Mouse (Mus musculus): ENCODE measurements around the gene S100a5. TPM values are rescaled to one million over a fixed set of nuclear protein-coding genes. Genes with fewer than 3 reads are reported as not detected.

Gene S100a5
- polyA plus RNA-seq, 1 experiment from 2014 or later = not detected

DNA sequence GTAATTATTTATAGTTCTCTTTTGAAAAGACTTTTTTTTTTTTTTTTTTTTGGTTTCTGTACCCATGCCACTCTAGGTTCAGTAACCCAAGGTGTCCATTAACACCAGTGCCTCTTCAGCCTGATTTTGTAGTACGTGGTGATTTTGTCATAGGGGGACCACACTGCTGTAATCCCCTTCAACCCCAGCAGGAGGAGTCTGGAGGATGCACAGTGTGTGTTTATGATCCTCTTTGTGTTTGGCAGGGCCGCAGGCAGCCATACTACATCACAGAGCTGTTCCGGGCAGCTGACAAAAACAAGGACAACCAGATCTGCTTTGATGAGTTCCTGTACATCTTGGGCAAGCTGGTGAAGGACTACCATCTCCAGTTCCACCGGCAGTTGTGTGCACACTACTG, 49.1 kb downstream of the S100a5 start:
- 55% methylated on average over 4 of the region's 4 CpGs for WGBS (ENCODE audit: insufficient replicate concordance)

GRCm38 (mm10) chr3:90659364-90660044, 51.2 kb downstream of the S100a5 start:
- no peak for DNase-seq
- ATAC-seq (ENCODE audit: low read depth) = no peak

More for the DNA sequence above, 49.1 kb downstream of the S100a5 start:
- H3K36me3 ChIP-seq = no peaks in the 10 kb centered on the region
- no peaks in the 10 kb centered on the region for H3K27me3 ChIP-seq
- no peaks in the 10 kb centered on the region for H3K9me3 ChIP-seq (replicated peaks)
- H3K4me3 ChIP-seq (replicated peaks) = no peak overlapping the region
- DNase-seq (no peak), ATAC-seq (ENCODE audit: low read depth) (no peak)
- H3K27ac ChIP-seq = no peak overlapping the region
- H3K9ac ChIP-seq = no peak overlapping the region
- H3K4me2 ChIP-seq = no peak overlapping the region
- H3K4me1 ChIP-seq (replicated peaks) = no peaks in the 10 kb centered on the region

More at GRCm38 (mm10) chr3:90659364-90660044, 51.2 kb downstream of the S100a5 start:
- Histone ChIP-seq H3K27me3 (no peaks in the 10 kb centered on the region), H3K4me2 (no peak overlapping the region), H3K4me3 (replicated peaks) (no peak overlapping the region), H3K9ac (no peak overlapping the region), H3K9me3 (replicated peaks) (no peaks in the 10 kb centered on the region), H3K27ac (no peak overlapping the region), H3K36me3 (no peaks in the 10 kb centered on the region), H3K4me1 (replicated peaks) (no peaks in the 10 kb centered on the region)

Other genes with a start within 250 kb of the S100a5 start
- gene Slc27a3, start 218.6 kb upstream of the S100a5 start, polyA plus RNA-seq (2015; fragmentation: Nextera tagmentation; extraction: Ambion mirVana) = 1.5 and 1.6 TPM in 2 replicates
- 10.0 and 11.7 TPM in 2 replicates for gene Ints3, start 174.9 kb upstream of the S100a5 start, polyA plus RNA-seq (2015; fragmentation: Nextera tagmentation; extraction: Ambion mirVana)
- gene Npr1, start 142.7 kb upstream of the S100a5 start, polyA plus RNA-seq (2015; fragmentation: Nextera tagmentation; extraction: Ambion mirVana) = 4.0 TPM in 2 replicates
- 75.0 and 85.0 TPM in 2 replicates for gene Ilf2, start 132.4 kb upstream of the S100a5 start, polyA plus RNA-seq (2015; fragmentation: Nextera tagmentation; extraction: Ambion mirVana)
- gene Snapin, start 117.5 kb upstream of the S100a5 start, polyA plus RNA-seq (2015; fragmentation: Nextera tagmentation; extraction: Ambion mirVana) = 21.2 and 22.9 TPM in 2 replicates
- gene Chtop, start 99.0 kb upstream of the S100a5 start, polyA plus RNA-seq (2015; fragmentation: Nextera tagmentation; extraction: Ambion mirVana) = 65.8 and 72.5 TPM in 2 replicates
- gene S100a1, start 94.1 kb upstream of the S100a5 start, polyA plus RNA-seq (2015; fragmentation: Nextera tagmentation; extraction: Ambion mirVana) = 14.7 and 16.0 TPM in 2 replicates
- gene S100a13, start 94.1 kb upstream of the S100a5 start, polyA plus RNA-seq (2015; fragmentation: Nextera tagmentation; extraction: Ambion mirVana) = 19.8 and 20.6 TPM in 2 replicates
- gene S100a14, start 81.7 kb upstream of the S100a5 start, polyA plus RNA-seq (2015; fragmentation: Nextera tagmentation; extraction: Ambion mirVana) = not detected in 2 replicates
- gene S100a16, start 71.3 kb upstream of the S100a5 start, polyA plus RNA-seq (2015; fragmentation: Nextera tagmentation; extraction: Ambion mirVana) = 26.4 and 27.4 TPM in 2 replicates
- gene S100a3, start 47.9 kb upstream of the S100a5 start, polyA plus RNA-seq (2015; fragmentation: Nextera tagmentation; extraction: Ambion mirVana) = not detected in 2 replicates
- not detected in 2 replicates for gene S100a2, start 18.3 kb upstream of the S100a5 start, polyA plus RNA-seq (2015; fragmentation: Nextera tagmentation; extraction: Ambion mirVana)
- not detected in 2 replicates for gene Gm42674, start 6.6 kb upstream of the S100a5 start, polyA plus RNA-seq (2015; fragmentation: Nextera tagmentation; extraction: Ambion mirVana)
- 0.58 and 0.59 TPM in 2 replicates for gene S100a4, start 4.8 kb upstream of the S100a5 start, polyA plus RNA-seq (2015; fragmentation: Nextera tagmentation; extraction: Ambion mirVana)
- gene S100a6, start 4.4 kb downstream of the S100a5 start, polyA plus RNA-seq (2015; fragmentation: Nextera tagmentation; extraction: Ambion mirVana) = 6.1 and 7.2 TPM in 2 replicates
- gene S100a7a, start 45.5 kb downstream of the S100a5 start, polyA plus RNA-seq (2015; fragmentation: Nextera tagmentation; extraction: Ambion mirVana) = not detected in 2 replicates
- gene S100a8, start 60.5 kb downstream of the S100a5 start, polyA plus RNA-seq (2015; fragmentation: Nextera tagmentation; extraction: Ambion mirVana) = 354 and 390 TPM in 2 replicates
- 208 and 228 TPM in 2 replicates for gene S100a9, start 87.2 kb downstream of the S100a5 start, polyA plus RNA-seq (2015; fragmentation: Nextera tagmentation; extraction: Ambion mirVana)
- gene Pglyrp4, start 118.4 kb downstream of the S100a5 start, polyA plus RNA-seq (2015; fragmentation: Nextera tagmentation; extraction: Ambion mirVana) = not detected in 2 replicates
- not detected in 2 replicates for gene Gm5849, start 169.4 kb downstream of the S100a5 start, polyA plus RNA-seq (2015; fragmentation: Nextera tagmentation; extraction: Ambion mirVana)

Data from liver, embryonic 13.5 days (tissue).